Mouse (Mus musculus) embryonic facial prominence, embryonic 12.5 days (tissue): Measurements from ENCODE around the gene Glod4. TPM values are rescaled to one million over a fixed set of nuclear protein-coding genes. Genes with fewer than 3 reads are reported as not detected.
A peak's percentile ranks its signal among the peaks of the same experiment; 100 is the strongest.

Source experiments
- ATAC-seq: fragments of 200-750 bp; cut with Nextera tagmentation; 2 replicates; pipeline ENCODE4 v1.8.0; 2017; ENCODE audit not compliant: insufficient number of reproducible peaks, insufficient read depth, low FRiP score, low TSS enrichment
- H3K27ac ChIP-seq: fragments of 300-500 bp; sonication (generic); 2 replicates; pipeline ENCODE4 v1.5.1; 2016; ENCODE audit warnings: mild to moderate bottlenecking
- H3K27me3 ChIP-seq: fragments of 300-500 bp; sonication (generic); 2 replicates; pipeline ENCODE4 v1.6.1; 2016; ENCODE audit warnings: mild to moderate bottlenecking, moderate library complexity
- H3K36me3 ChIP-seq: fragments of 300-500 bp; sonication (generic); 2 replicates; pipeline ENCODE4 v1.6.1; 2016; ENCODE audit warnings: mild to moderate bottlenecking
- H3K4me1 ChIP-seq: fragments of 300-500 bp; sonication (generic); 2 replicates; pipeline ENCODE4 v1.6.1; 2016
- H3K4me2 ChIP-seq: fragments of 300-500 bp; sonication (generic); replicated peaks from 2 replicates; pipeline ENCODE4 v1.6.1; 2016; ENCODE audit warnings: mild to moderate bottlenecking, moderate library complexity
- H3K4me3 ChIP-seq: fragments of 300-500 bp; sonication (generic); 2 replicates; pipeline ENCODE4 v1.5.1; 2016; ENCODE audit warnings: mild to moderate bottlenecking
- H3K9ac ChIP-seq: fragments of 300-500 bp; sonication (generic); 2 replicates; pipeline ENCODE4 v1.6.1; 2016; ENCODE audit warnings: mild to moderate bottlenecking, moderate library complexity
- H3K9me3 ChIP-seq: fragments of 300-500 bp; sonication (generic); 2 replicates; pipeline ENCODE4 v1.6.1; 2016; ENCODE audit warnings: mild to moderate bottlenecking, moderate library complexity
- WGBS: fragments of 180-500 bp; shearing (Covaris S2); methylation state at CpG from one replicate; pipeline ENCODE4 v1.1.7; 2016; 5-methylcytosine and 5-hydroxymethylcytosine counted together
- polyA plus RNA-seq: library from polyadenylated mRNA; unstranded; fragments of >200 nt; fragmentation: Nextera tagmentation; extraction: Ambion mirVana; gene quantifications from 2 replicates; pipeline ENCODE4 v1.2.1, GENCODE M21; 2016

Glod4 gene
- polyA plus RNA-seq, 1 experiment from 2014 or later, result 126 TPM

- Histone ChIP-seq H3K36me3 (peaks cover 3% of the 10 kb centered on the region; the same call in 1 of the 2 replicates), H3K4me1 (peaks cover 5% of the 10 kb centered on the region; the same call in 1 of the 2 replicates), H3K4me2 (no peak overlapping the region), H3K27ac (no peak overlapping the region), H3K9ac (no peak overlapping the region), H3K27me3 (no peaks in the 10 kb centered on the region), H3K9me3 (no peaks in the 10 kb centered on the region), H3K4me3 (no peak overlapping the region)
- whole genome bisulfite sequencing, result 87% methylated on average over 8 of the region's 8 CpGs
- ATAC-seq, result no peak
Measured at GRCm38 (mm10) chr11:76093610-76094009, 149.9 kb downstream of the Glod4 start.

- Histone ChIP-seq H3K4me2 (no peak overlapping the region), H3K9me3 (no peaks in the 10 kb centered on the region), H3K4me1 (peaks cover 5% of the 10 kb centered on the region; the same call in 1 of the 2 replicates), H3K27ac (no peak overlapping the region), H3K4me3 (no peak overlapping the region), H3K36me3 (peaks cover 4% of the 10 kb centered on the region; the same call in 1 of the 2 replicates), H3K27me3 (no peaks in the 10 kb centered on the region), H3K9ac (no peak overlapping the region)
- no peak for ATAC-seq
- WGBS, result 89% methylated on average over 6 of the region's 6 CpGs
Measured at GRCm38 (mm10) chr11:76089776-76090175, 153.7 kb downstream of the Glod4 start.

- no peak overlapping the region for H3K4me2 ChIP-seq
- H3K27ac ChIP-seq, result no peak overlapping the region
- H3K4me1 ChIP-seq, result peaks cover 13% of the 10 kb centered on the region; the same call in 1 of the 2 replicates
- no peak overlapping the region for H3K4me3 ChIP-seq
- no peak for ATAC-seq
- H3K9ac ChIP-seq, result no peak overlapping the region
- H3K9me3 ChIP-seq, result no peaks in the 10 kb centered on the region
- 83% methylated on average over 4 of the region's 4 CpGs for WGBS
- peaks cover 4% of the 10 kb centered on the region; the same call in 1 of the 2 replicates for H3K36me3 ChIP-seq
- H3K27me3 ChIP-seq, result no peaks in the 10 kb centered on the region
Measured at GRCm38 (mm10) chr11:76088506-76088905, 155.0 kb downstream of the Glod4 start.

- 65% methylated on average over 5 of the region's 5 CpGs for WGBS
- no peak for ATAC-seq
- no peaks in the 10 kb centered on the region for H3K9me3 ChIP-seq
Measured at GRCm38 (mm10) chr11:76085898-76086591, 157.5 kb downstream of the Glod4 start.

GRCm38 (mm10) chr11:76084943-76085342 lies 158.6 kb downstream of the Glod4 start:
- ATAC-seq, result no peak
- WGBS, result 95% methylated on average over 1 of the region's 1 CpGs

More at GRCm38 (mm10) chr11:76085898-76086591, 157.5 kb downstream of the Glod4 start:
- no peak overlapping the region for H3K4me2 ChIP-seq
- H3K4me1 ChIP-seq, result peaks cover 13% of the 10 kb centered on the region; the same call in 1 of the 2 replicates
- no peak overlapping the region for H3K9ac ChIP-seq
- H3K27ac ChIP-seq, result no peak overlapping the region
- H3K36me3 ChIP-seq, result peaks cover 19% of the 10 kb centered on the region
- no peaks in the 10 kb centered on the region for H3K27me3 ChIP-seq
- H3K4me3 ChIP-seq, result no peak overlapping the region

GRCm38 (mm10) chr11:76083941-76084367 lies 159.6 kb downstream of the Glod4 start:
- Histone ChIP-seq H3K27me3 (no peaks in the 10 kb centered on the region), H3K4me2 (no peak overlapping the region), H3K9me3 (no peaks in the 10 kb centered on the region), H3K4me3 (no peak overlapping the region), H3K36me3 (peaks cover 39% of the 10 kb centered on the region), H3K27ac (no peak overlapping the region; the same call in none of the 2 replicates), H3K4me1 (peaks cover 11% of the 10 kb centered on the region; the same call in 1 of the 2 replicates), H3K9ac (no peak overlapping the region)
- ATAC-seq, result no peak
- WGBS, result 32% methylated on average over 3 of the region's 3 CpGs

More at GRCm38 (mm10) chr11:76084943-76085342, 158.6 kb downstream of the Glod4 start:
- H3K9ac ChIP-seq, result no peak overlapping the region
- peaks cover 11% of the 10 kb centered on the region; the same call in 1 of the 2 replicates for H3K4me1 ChIP-seq
- H3K4me2 ChIP-seq, result no peak overlapping the region
- H3K9me3 ChIP-seq, result no peaks in the 10 kb centered on the region
- H3K27ac ChIP-seq, result no peak overlapping the region
- no peak overlapping the region for H3K4me3 ChIP-seq
- H3K27me3 ChIP-seq, result no peaks in the 10 kb centered on the region
- peaks cover 29% of the 10 kb centered on the region for H3K36me3 ChIP-seq

- no peak overlapping the region for H3K4me2 ChIP-seq
- 82% methylated on average over 6 of the region's 6 CpGs for WGBS
- H3K36me3 ChIP-seq, result peaks cover 41% of the 10 kb centered on the region
- H3K4me3 ChIP-seq, result no peak overlapping the region
- H3K9me3 ChIP-seq, result no peaks in the 10 kb centered on the region
- H3K27me3 ChIP-seq, result no peaks in the 10 kb centered on the region
- no peak for ATAC-seq
- no peak overlapping the region for H3K27ac ChIP-seq
- peaks cover 11% of the 10 kb centered on the region; the same call in 1 of the 2 replicates for H3K4me1 ChIP-seq
- H3K9ac ChIP-seq, result no peak overlapping the region
Measured at GRCm38 (mm10) chr11:76081048-76081640, 162.4 kb downstream of the Glod4 start.

GRCm38 (mm10) chr11:76080293-76080692 lies 163.2 kb downstream of the Glod4 start:
- no peaks in the 10 kb centered on the region for H3K27me3 ChIP-seq
- peaks cover 14% of the 10 kb centered on the region; the same call in 1 of the 2 replicates for H3K4me1 ChIP-seq
- 49% methylated on average over 2 of the region's 2 CpGs for WGBS
- H3K9ac ChIP-seq, result no peak overlapping the region
- no peak overlapping the region for H3K4me3 ChIP-seq
- H3K27ac ChIP-seq, result no peak overlapping the region
- no peak overlapping the region for H3K4me2 ChIP-seq
- H3K36me3 ChIP-seq, result peaks cover 46% of the 10 kb centered on the region
- no peak for ATAC-seq
- no peaks in the 10 kb centered on the region for H3K9me3 ChIP-seq

GRCm38 (mm10) chr11:76077341-76077740 lies 166.2 kb downstream of the Glod4 start:
- H3K27me3 ChIP-seq, result no peaks in the 10 kb centered on the region
- no peak overlapping the region for H3K4me3 ChIP-seq
- 88% methylated on average over 6 of the region's 6 CpGs for WGBS
- H3K36me3 ChIP-seq, result peaks cover 43% of the 10 kb centered on the region
- H3K9ac ChIP-seq, result no peak overlapping the region
- peaks cover 19% of the 10 kb centered on the region for H3K4me1 ChIP-seq
- no peak for ATAC-seq
- no peaks in the 10 kb centered on the region for H3K9me3 ChIP-seq
- H3K4me2 ChIP-seq, result no peak overlapping the region
- H3K27ac ChIP-seq, result no peak overlapping the region

GRCm38 (mm10) chr11:76074296-76075093 lies 169.0 kb downstream of the Glod4 start:
- H3K27me3 ChIP-seq, result no peaks in the 10 kb centered on the region
- ATAC-seq, result peak; percentile 35; the same call in 1 of the 2 replicates
- H3K4me2 ChIP-seq, result no peak overlapping the region
- H3K4me3 ChIP-seq, result no peak overlapping the region
- H3K9ac ChIP-seq, result no peak overlapping the region
- H3K36me3 ChIP-seq, result peaks cover 23% of the 10 kb centered on the region
- H3K4me1 ChIP-seq, result peaks cover 19% of the 10 kb centered on the region
- 44% methylated on average over 11 of the region's 11 CpGs for WGBS
- H3K9me3 ChIP-seq, result no peaks in the 10 kb centered on the region
- peak overlapping the region; percentile 58; the same call in 1 of the 2 replicates for H3K27ac ChIP-seq
